Mouse (Mus musculus) layer of hippocampus, adult 9-10 months (tissue): ENCODE data around the gene Ndufs4.
"Not testable (repeated sequence)": the region's sequence is repeated elsewhere in the genome, so short reads cannot be mapped to it uniquely, and the experiment has no call there.

Experiments
- DNase-seq: peaks from one replicate; pipeline ENCODE4 v3.0.0; 2022; ENCODE audit warnings: low spot score

The Ndufs4 gene

GRCm38 (mm10) chr13:114343001-114343400 lies 45.1 kb downstream of the Ndufs4 start:
- no peak for DNase-seq

DNA sequence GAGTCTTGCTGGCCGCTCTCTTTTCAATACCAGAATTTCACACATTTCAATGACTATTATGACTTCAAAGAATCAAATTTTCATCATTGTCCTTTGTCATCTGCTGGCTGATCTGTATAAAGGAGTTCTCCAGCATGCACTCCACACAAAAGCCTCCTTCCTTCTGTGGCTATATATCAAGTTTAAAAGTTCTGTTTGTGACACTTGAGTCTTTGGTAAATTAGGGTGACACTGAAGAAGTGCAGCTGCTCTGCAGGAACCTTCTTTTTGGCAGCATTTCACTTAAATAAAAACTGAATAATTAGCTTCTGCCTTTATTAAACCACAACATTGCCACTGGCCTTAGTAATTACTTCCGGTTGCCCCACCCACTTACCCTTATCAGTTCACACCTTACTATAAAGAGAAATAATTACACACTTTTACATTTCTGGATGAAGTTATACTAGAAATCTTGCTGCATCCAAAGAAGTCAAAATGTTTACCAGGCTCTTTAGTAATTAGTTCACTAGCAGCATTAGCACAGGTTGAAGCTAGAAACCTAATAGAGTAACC lies 68.1 kb downstream of the Ndufs4 start:
- DNase-seq = no peak

DNA sequence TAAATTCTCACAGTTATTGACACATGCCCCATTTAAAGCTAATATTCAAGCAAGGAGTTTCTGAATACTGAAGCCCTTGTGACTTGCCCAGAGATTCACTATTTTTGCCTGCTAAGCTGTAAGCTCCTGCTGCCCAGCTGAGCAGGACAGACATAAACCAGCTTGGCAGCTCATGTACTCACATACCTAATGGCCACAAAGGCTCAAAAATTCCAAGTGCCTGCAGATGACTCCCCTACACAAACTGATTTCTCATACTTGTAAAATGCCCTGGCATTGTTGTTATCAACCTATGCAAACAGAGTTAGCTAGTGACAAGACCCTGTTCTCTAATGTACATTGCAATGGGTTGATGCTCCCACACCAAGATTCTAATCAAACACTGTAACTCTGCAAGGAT lies 68.9 kb downstream of the Ndufs4 start:
- DNase-seq = no peak

DNA sequence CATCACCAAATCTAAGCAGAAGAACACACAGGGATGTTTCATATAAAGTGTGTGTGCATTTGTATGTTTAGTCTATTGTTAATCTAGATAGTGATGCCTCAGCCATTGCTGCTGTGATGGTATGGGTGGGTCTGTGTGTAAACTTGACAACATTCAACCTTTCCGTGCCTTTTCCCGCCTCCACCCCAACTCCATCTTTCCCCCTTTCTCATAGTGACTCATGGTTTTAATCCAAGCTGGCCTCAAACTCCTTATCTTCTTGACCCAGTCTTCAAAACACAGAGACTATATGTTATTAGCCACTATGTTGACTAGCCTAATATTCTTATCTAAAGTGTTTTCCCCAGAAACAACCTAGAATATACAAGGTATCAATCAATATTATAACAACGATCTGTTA lies 72.7 kb downstream of the Ndufs4 start:
- no peak for DNase-seq

DNA sequence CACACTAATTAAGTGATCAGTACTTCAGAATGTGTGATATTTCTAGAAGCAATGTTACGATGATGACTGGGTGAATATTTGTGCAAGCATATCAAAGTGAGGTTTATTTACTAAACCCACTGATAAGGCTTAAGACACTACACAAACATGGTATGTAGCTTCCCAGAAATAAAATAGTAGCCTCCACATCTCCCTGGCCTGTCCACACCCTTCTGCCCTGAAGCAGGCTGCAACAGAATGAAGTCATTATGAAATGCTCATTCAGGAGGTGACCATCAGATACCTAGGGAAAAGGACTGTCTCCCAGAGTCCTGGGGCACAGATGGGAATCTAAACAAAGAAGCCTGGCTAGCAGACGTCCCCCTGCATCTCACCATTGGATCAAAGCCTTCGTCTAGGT lies 73.1 kb downstream of the Ndufs4 start:
- DNase-seq = no peak

DNA sequence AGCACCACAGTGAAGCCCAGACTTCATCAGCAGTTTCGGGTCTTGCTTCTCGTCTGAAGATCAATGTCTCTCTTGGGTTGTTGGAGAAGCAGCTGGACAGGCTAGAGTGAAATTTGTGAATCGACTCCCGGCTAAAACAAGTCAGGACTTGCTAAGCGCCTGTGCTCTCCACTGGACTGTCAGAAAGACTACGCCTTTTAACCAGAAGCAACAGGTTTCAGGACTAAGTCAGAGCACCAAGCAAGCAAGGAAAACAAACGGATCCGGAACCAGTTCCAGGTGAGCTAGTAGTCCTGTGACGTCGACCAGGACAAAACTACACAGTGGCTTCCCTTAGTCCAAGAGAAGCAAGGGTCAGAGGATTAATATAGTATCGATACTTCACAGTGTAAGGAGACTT lies 77.5 kb downstream of the Ndufs4 start:
- no peak for DNase-seq

DNA sequence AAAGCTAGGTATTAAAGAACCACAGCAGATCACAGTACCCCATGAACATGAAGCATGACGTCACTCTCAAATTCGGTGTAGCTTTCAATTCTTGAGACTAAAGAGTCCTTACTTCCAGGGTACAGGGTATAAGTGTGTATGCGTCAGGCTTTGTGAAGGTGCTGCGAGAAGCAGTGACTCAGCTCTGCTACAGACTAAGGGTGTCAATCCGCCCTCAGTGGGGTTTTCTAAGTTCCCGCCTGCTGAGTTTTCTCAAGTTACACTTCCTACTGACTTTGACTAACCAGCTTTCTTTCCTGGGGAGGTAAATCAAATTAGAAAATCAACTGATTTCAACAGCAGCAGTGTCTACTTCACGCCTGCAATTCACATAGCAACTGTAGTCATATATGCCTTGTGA lies 83.4 kb downstream of the Ndufs4 start:
- DNase-seq = no peak

GRCm38 (mm10) chr13:114303466-114304175 lies 84.4 kb downstream of the Ndufs4 start:
- DNase-seq = no peak

DNA sequence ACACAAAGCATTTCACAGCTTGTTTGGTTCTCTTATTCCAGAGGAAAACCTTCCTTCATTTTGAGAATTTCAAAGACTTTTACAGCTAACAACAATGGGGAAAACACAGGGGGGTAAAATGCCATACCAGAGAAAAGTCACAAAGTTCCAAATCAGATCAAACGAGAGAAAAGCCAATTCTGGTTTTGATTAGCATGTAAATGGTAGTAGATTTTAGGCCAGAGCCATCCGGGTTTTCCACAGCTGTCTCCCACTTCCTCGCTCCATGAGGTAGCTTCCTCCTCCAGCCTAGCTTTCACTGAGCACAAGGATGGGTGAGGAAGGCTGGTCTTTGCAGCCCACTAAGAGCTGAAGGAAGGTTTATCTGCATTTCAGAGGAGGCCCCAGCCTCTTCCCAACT lies 90.3 kb downstream of the Ndufs4 start:
- no peak for DNase-seq

GRCm38 (mm10) chr13:114296556-114296955 lies 91.5 kb downstream of the Ndufs4 start:
- no peak for DNase-seq

GRCm38 (mm10) chr13:114289411-114289810 lies 98.6 kb downstream of the Ndufs4 start:
- DNase-seq = no peak

DNA sequence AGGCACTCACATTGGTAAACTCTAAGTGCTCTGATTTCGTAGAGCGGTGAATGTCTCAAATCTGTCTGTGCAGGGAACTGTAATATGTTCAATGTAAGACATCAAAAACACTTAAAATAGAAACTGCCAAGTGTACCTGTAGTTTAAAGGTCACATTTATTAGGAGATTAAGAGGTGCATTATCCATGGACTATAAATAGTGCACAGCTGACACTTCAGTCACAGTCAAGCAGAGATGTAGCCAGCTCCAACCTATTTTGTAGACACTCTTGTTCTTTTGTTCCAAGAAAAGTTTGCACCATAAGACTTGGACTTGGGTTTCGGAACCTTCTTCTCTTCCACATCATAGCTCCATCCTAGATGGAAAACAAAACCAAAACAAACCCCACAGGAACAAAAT lies 99.5 kb downstream of the Ndufs4 start:
- no peak for DNase-seq

DNA sequence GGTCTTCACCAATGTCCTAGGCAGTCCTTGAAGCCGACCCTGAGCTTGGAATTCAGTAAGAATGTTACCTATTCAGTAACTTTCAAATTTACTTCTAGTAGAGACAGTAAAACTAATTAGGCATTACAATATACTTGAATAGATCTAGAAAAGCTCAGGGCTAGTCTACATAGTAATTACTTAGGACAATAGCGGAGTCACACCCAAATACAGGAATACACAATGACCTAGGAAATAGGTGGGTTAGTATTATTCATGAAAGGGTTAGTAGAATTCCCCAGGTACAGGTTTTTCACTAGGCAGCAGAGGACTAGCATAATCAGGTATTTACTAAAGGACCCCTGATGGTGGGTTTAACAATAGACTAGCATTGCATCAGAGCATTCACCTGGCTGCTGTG lies 109.4 kb downstream of the Ndufs4 start:
- not testable (repeated sequence) for DNase-seq

- DNase-seq = no peak
These were observed 110.8 kb downstream of the Ndufs4 start for GRCm38 (mm10) chr13:114277277-114277676.

- no peak for DNase-seq
These were observed 116.5 kb downstream of the Ndufs4 start for GRCm38 (mm10) chr13:114271410-114272105.

- DNase-seq = no peak
These were observed 120.3 kb downstream of the Ndufs4 start for GRCm38 (mm10) chr13:114267741-114268140.

DNA sequence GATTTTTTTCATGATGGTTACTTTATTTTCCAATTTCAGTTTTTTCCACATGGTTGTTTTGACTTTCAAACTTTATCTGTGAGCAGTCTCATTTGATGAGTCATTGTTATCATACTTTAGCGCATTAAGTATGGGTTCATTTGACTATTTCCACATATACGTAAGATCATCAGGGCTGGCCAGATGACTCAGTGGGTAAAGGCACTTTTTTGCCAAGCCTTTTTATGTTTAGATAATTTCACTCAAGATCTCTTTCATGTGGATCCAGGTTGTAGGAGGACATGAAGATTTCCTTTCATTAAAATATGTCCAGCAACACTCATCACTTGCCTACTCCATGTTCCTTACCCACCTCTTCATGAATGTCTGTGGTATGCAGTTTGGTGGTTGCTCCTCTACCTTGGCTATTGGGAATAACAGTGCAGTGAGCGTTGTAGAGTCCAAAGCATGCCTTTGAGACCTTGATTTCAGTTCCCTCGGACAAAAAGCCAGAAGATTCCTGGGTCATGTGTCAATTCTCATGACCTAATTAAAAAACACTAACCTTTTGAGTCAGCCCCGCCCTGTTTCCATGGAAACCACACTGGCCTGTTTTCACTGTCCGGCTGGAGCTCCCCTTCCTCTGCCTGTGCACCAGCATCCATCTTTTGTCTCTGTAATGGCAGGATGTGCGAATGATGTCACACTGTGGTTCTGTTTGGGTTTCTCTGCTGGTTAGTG lies 127.4 kb downstream of the Ndufs4 start:
- DNase-seq = no peak

DNA sequence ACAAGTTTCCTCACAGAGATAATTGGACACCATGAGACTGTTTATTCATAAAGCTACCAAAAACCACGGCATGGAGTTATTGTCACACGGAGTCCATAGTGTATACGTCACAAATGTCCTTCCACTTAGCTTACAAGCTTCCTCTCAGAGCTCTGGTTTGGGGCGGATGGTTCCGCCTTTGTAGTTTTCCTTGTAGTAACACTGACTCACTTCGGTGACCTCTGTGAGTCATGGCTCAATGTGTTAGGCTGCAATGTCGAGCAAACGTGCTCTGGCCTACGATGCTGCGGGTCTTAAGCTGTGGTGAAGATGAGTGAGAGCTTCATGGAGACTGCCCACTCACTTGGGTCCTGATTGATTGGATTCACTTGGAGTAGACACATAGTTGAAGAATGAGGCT lies 133.4 kb downstream of the Ndufs4 start:
- DNase-seq = no peak
